Mouse (Mus musculus): ENCODE data around the gene Gm45717. TPM values are rescaled to one million over a fixed set of nuclear protein-coding genes. Genes with fewer than 3 reads are reported as not detected.

Gm45717 gene
- polyA plus RNA-seq, 1 experiment from 2014 or later: 0.31 TPM

GRCm38 (mm10) chr7:140991117-140991689 is 35.5 kb upstream of the Gm45717 start:
- DNase-seq (ENCODE audit: low spot score): no peak
- no peak overlapping the region for H3K9ac ChIP-seq (replicated peaks; ENCODE audit: low read depth)
- WGBS: 83% methylated on average over 14 of the region's 14 CpGs
- no peaks in the 10 kb centered on the region; the same call in 1 of the 2 replicates for H3K4me1 ChIP-seq (ENCODE audit: insufficient read depth, low read depth, low read length)
- no peaks in the 10 kb centered on the region for H3K27me3 ChIP-seq (replicated peaks; ENCODE audit: insufficient read depth, low read length)
- TF ChIP-seq EP300 (IDR thresholded peaks at IDR 0.05) (no peak), CTCF (IDR thresholded peaks at IDR 0.05) (peak; percentile 16; the same call in 1 of the 2 replicates)
- no peak for ATAC-seq
- no peaks in the 10 kb centered on the region for H3K36me3 ChIP-seq (ENCODE audit: insufficient read depth, low read length)
- no peak overlapping the region for H3K27ac ChIP-seq (ENCODE audit: low read length)
- H3K4me3 ChIP-seq (ENCODE audit: low read depth, low read length): no peak overlapping the region
- H3K9me3 ChIP-seq (ENCODE audit: low read length): no peaks in the 10 kb centered on the region
- H3K4me2 ChIP-seq (replicated peaks; ENCODE audit: low read depth, low read length): no peak overlapping the region

GRCm38 (mm10) chr7:140990622-140991021 is 34.9 kb upstream of the Gm45717 start:
- peaks cover 3% of the 10 kb centered on the region; the same call in 1 of the 2 replicates for H3K9me3 ChIP-seq (ENCODE audit: low read length)
- TF ChIP-seq CTCF (IDR thresholded peaks at IDR 0.05): no peak
- no peak for TF ChIP-seq EP300 (IDR thresholded peaks at IDR 0.05)
- H3K36me3 ChIP-seq (ENCODE audit: insufficient read depth, low read length): no peaks in the 10 kb centered on the region
- H3K4me2 ChIP-seq (replicated peaks; ENCODE audit: low read depth, low read length): no peak overlapping the region
- H3K27ac ChIP-seq (ENCODE audit: low read length): no peak overlapping the region
- ATAC-seq: no peak
- no peak overlapping the region for H3K9ac ChIP-seq (replicated peaks; ENCODE audit: low read depth)
- no peaks in the 10 kb centered on the region for H3K27me3 ChIP-seq (replicated peaks; ENCODE audit: insufficient read depth, low read length)
- DNase-seq (ENCODE audit: low spot score): no peak
- WGBS: 48% methylated on average over 5 of the region's 5 CpGs
- H3K4me1 ChIP-seq (ENCODE audit: insufficient read depth, low read depth, low read length): no peaks in the 10 kb centered on the region; the same call in 1 of the 2 replicates
- H3K4me3 ChIP-seq (ENCODE audit: low read depth, low read length): no peak overlapping the region

- Histone ChIP-seq H3K4me2 (replicated peaks; ENCODE audit: low read depth, low read length) (no peak overlapping the region), H3K4me3 (ENCODE audit: low read depth, low read length) (no peak overlapping the region), H3K36me3 (ENCODE audit: insufficient read depth, low read length) (no peaks in the 10 kb centered on the region), H3K9ac (replicated peaks; ENCODE audit: low read depth) (no peak overlapping the region), H3K27ac (ENCODE audit: low read length) (peak overlapping the region; percentile 20; the same call in 1 of the 2 replicates), H3K4me1 (ENCODE audit: insufficient read depth, low read depth, low read length) (no peaks in the 10 kb centered on the region; the same call in 1 of the 2 replicates), H3K27me3 (replicated peaks; ENCODE audit: insufficient read depth, low read length) (no peaks in the 10 kb centered on the region), H3K9me3 (ENCODE audit: low read length) (peaks cover 3% of the 10 kb centered on the region; the same call in 1 of the 2 replicates)
- WGBS: 44% methylated on average over 6 of the region's 6 CpGs
- no peak for ATAC-seq
- no peak for DNase-seq (ENCODE audit: low spot score)
- TF ChIP-seq CTCF (IDR thresholded peaks at IDR 0.05) (no peak), EP300 (IDR thresholded peaks at IDR 0.05) (no peak)
Measured at GRCm38 (mm10) chr7:140990185-140990584, 34.4 kb upstream of the Gm45717 start.

- Histone ChIP-seq H3K4me2 (replicated peaks; ENCODE audit: low read depth, low read length) (no peak overlapping the region), H3K9ac (replicated peaks; ENCODE audit: low read depth) (no peak overlapping the region), H3K4me3 (ENCODE audit: low read depth, low read length) (no peak overlapping the region), H3K9me3 (ENCODE audit: low read length) (peaks cover 3% of the 10 kb centered on the region; the same call in 1 of the 2 replicates), H3K27me3 (replicated peaks; ENCODE audit: insufficient read depth, low read length) (no peaks in the 10 kb centered on the region), H3K36me3 (ENCODE audit: insufficient read depth, low read length) (no peaks in the 10 kb centered on the region), H3K4me1 (ENCODE audit: insufficient read depth, low read depth, low read length) (no peaks in the 10 kb centered on the region; the same call in 1 of the 2 replicates), H3K27ac (ENCODE audit: low read length) (no peak overlapping the region)
- WGBS: 57% methylated on average over 4 of the region's 4 CpGs
- DNase-seq (ENCODE audit: low spot score) (no peak), ATAC-seq (no peak)
- no peak for TF ChIP-seq CTCF (IDR thresholded peaks at IDR 0.05)
- no peak for TF ChIP-seq EP300 (IDR thresholded peaks at IDR 0.05)
Measured at GRCm38 (mm10) chr7:140989022-140989421, 33.3 kb upstream of the Gm45717 start.

- Histone ChIP-seq H3K9me3 (ENCODE audit: low read length) (peaks cover 3% of the 10 kb centered on the region; the same call in 1 of the 2 replicates), H3K4me2 (replicated peaks; ENCODE audit: low read depth, low read length) (no peak overlapping the region), H3K4me3 (ENCODE audit: low read depth, low read length) (no peak overlapping the region), H3K27ac (ENCODE audit: low read length) (no peak overlapping the region), H3K27me3 (replicated peaks; ENCODE audit: insufficient read depth, low read length) (no peaks in the 10 kb centered on the region), H3K9ac (replicated peaks; ENCODE audit: low read depth) (no peak overlapping the region), H3K36me3 (ENCODE audit: insufficient read depth, low read length) (no peaks in the 10 kb centered on the region), H3K4me1 (ENCODE audit: insufficient read depth, low read depth, low read length) (no peaks in the 10 kb centered on the region; the same call in 1 of the 2 replicates)
- DNase-seq (ENCODE audit: low spot score) (no peak), ATAC-seq (no peak)
- TF ChIP-seq EP300 (IDR thresholded peaks at IDR 0.05): no peak
- no peak for TF ChIP-seq CTCF (IDR thresholded peaks at IDR 0.05)
- 78% methylated on average over 17 of the region's 17 CpGs for WGBS
Measured at GRCm38 (mm10) chr7:140987182-140988138, 31.7 kb upstream of the Gm45717 start.

- no peak overlapping the region for H3K27ac ChIP-seq (ENCODE audit: low read length)
- 72% methylated on average over 7 of the region's 7 CpGs for WGBS
- ATAC-seq (no peak), DNase-seq (ENCODE audit: low spot score) (no peak)
- H3K4me3 ChIP-seq (ENCODE audit: low read depth, low read length): no peak overlapping the region
- TF ChIP-seq CTCF (IDR thresholded peaks at IDR 0.05): no peak
- no peak for TF ChIP-seq EP300 (IDR thresholded peaks at IDR 0.05)
- peaks cover 3% of the 10 kb centered on the region; the same call in 1 of the 2 replicates for H3K9me3 ChIP-seq (ENCODE audit: low read length)
- no peaks in the 10 kb centered on the region for H3K36me3 ChIP-seq (ENCODE audit: insufficient read depth, low read length)
- no peak overlapping the region for H3K4me2 ChIP-seq (replicated peaks; ENCODE audit: low read depth, low read length)
- H3K27me3 ChIP-seq (replicated peaks; ENCODE audit: insufficient read depth, low read length): no peaks in the 10 kb centered on the region
- H3K4me1 ChIP-seq (ENCODE audit: insufficient read depth, low read depth, low read length): no peaks in the 10 kb centered on the region
- H3K9ac ChIP-seq (replicated peaks; ENCODE audit: low read depth): no peak overlapping the region
Measured at GRCm38 (mm10) chr7:140982971-140983370, 27.2 kb upstream of the Gm45717 start.

Measured in lung, postnatal 0 days (tissue).